ENCODE assay signal across 9 mouse cellular contexts in the genomic region with DNA sequence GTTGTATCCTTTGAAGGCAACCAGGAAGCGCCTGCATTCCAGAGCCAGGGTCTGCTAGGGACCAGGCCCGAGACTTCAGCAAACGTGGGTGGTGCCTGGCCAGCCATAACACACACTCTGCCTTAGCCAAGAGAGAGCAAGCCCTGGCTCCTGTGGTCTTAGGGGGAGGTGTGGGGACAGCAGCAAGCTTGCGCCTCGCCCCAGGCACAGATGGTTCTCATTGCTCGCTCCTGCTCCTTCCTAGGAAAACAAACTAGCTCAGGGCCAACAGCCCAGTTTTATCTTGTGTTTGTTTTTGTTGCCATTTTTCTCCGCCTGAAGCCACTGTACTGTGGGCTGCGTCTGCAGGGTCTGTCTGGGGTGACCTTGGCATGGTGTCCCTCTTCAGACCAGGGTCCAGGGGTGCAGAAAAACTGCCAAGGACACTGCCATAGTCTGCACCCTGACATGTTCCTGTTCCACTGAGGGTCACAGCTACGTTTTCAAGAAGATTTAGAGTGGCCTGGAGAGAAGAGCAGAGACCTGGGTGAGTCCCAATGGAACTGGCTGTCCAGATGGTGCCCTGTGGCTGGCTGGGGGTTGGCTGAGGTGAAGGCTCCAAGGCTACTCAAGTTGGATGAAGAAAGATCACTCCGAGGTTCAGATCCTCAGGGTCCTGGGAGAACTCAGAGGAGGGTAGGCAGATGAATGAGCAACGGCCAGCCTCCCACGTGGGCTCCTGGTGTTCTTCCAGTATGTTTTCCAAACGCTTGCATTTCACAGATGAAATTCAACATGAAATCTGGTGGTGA. TPM values are rescaled to one million over a fixed set of nuclear protein-coding genes. Genes with fewer than 3 reads are reported as not detected.
DNase-seq lines count a peak whose midpoint lies in the region; ATAC-seq and TF ChIP-seq lines count a peak whose summit lies in the region.
"Had no signal": no experiment of that assay in that cellular context is flagged by ENCODE, and none has a peak within 500 bp of the region (broad histone marks: within the 10 kb centered on the region; RNA-seq: fewer than 3 reads in every experiment).

No protein-coding gene starts in this region.

- peak overlapping the region; percentile 98 for H3K9ac ChIP-seq in forebrain, postnatal 0 days
- H3K9ac ChIP-seq in hindbrain, embryonic 11.5 days (ENCODE audit: low read depth, low read length), result peak overlapping the region; percentile 42; the same call in 1 of the 2 replicates
- H3K9ac ChIP-seq in limb, embryonic 15.5 days, result no peak overlapping the region

- peaks cover 22% of the 10 kb centered on the region for H3K27me3 ChIP-seq in megakaryocyte, embryonic 14.5 days (replicated peaks)
- no peaks in the 10 kb centered on the region for H3K27me3 ChIP-seq in forebrain, postnatal 0 days (ENCODE audit: insufficient read depth, low read length)
- H3K27me3 ChIP-seq in hindbrain, embryonic 11.5 days (ENCODE audit: control insufficient read depth, insufficient read depth, low read length), result no peaks in the 10 kb centered on the region
- H3K27me3 ChIP-seq in limb, embryonic 15.5 days, result no peaks in the 10 kb centered on the region
- no peaks in the 10 kb centered on the region for H3K27me3 ChIP-seq in myocyte (ENCODE audit: control insufficient read depth, insufficient read depth, insufficient read length)

- H3K4me1 ChIP-seq in megakaryocyte, embryonic 14.5 days, result peaks cover 85% of the 10 kb centered on the region
- peaks cover 28% of the 10 kb centered on the region for H3K4me1 ChIP-seq in forebrain, postnatal 0 days (ENCODE audit: insufficient read depth)
- H3K4me1 ChIP-seq in hindbrain, embryonic 11.5 days (replicated peaks; ENCODE audit: control insufficient read depth, insufficient read depth, low read length), result peaks cover 15% of the 10 kb centered on the region; the same call in 1 of the 2 replicates
- H3K4me1 ChIP-seq in limb, embryonic 15.5 days, result peaks cover 65% of the 10 kb centered on the region

- peak overlapping the region; percentile 83 for H3K4me2 ChIP-seq in forebrain, postnatal 0 days (ENCODE audit: low read depth)
- H3K4me2 ChIP-seq in hindbrain, embryonic 11.5 days (replicated peaks; ENCODE audit: low read depth, low read length), result no peak overlapping the region
- H3K4me2 ChIP-seq in limb, embryonic 15.5 days, result peak overlapping the region; percentile 76
- peak overlapping the region; percentile 99 for H3K4me2 ChIP-seq in myocyte (ENCODE audit: low read depth)

- no peaks in the 10 kb centered on the region for H3K9me3 ChIP-seq in megakaryocyte, embryonic 14.5 days
- no peaks in the 10 kb centered on the region for H3K9me3 ChIP-seq in forebrain, postnatal 0 days (ENCODE audit: low read length)
- H3K9me3 ChIP-seq in hindbrain, embryonic 11.5 days (ENCODE audit: control insufficient read depth, low read length), result no peaks in the 10 kb centered on the region
- H3K9me3 ChIP-seq in limb, embryonic 15.5 days, result no peaks in the 10 kb centered on the region

- TF ChIP-seq POLR2A in myocyte (IDR thresholded peaks at IDR 0.05; ENCODE audit: insufficient read length, low read depth), result no peak

- no peak for TF ChIP-seq CTCF in forebrain, postnatal 0 days (IDR thresholded peaks at IDR 0.05; ENCODE audit: low read depth)

- H3K4me3 ChIP-seq in megakaryocyte, embryonic 14.5 days (replicated peaks), result peak overlapping the region; percentile 97
- H3K4me3 ChIP-seq in forebrain, postnatal 0 days (ENCODE audit: low read depth, low read length), result peak overlapping the region; percentile 89
- H3K4me3 ChIP-seq in hindbrain, embryonic 11.5 days (ENCODE audit: low read depth, low read length), result peak overlapping the region; percentile 81
- peak overlapping the region; percentile 57 for H3K4me3 ChIP-seq in limb, embryonic 15.5 days
- peak overlapping the region; percentile 48 for H3K4me3 ChIP-seq in myocyte

- peaks cover 8% of the 10 kb centered on the region for H3K79me2 ChIP-seq in myocyte (ENCODE audit: control insufficient read depth, insufficient read depth)

- DNase-seq in forebrain, postnatal 0 days, result no peak
- DNase-seq in hindbrain, embryonic 11.5 days (ENCODE audit: low spot score), result peak; percentile 34
- no peak for DNase-seq in natural killer cell, adult 2 months (ENCODE audit: low spot score in 2 of 2)
- no peak for DNase-seq in layer of hippocampus, postnatal 14 days (ENCODE audit: low spot score in 2 of 2)

- peak overlapping the region; percentile 55 for H3ac ChIP-seq in myocyte (ENCODE audit: control insufficient read depth, insufficient read length)

- 56% methylated on average over 13 of the region's 13 CpGs for WGBS in forebrain, postnatal 0 days
- WGBS in hindbrain, embryonic 11.5 days, result 53% methylated on average over 13 of the region's 13 CpGs
- WGBS in limb, embryonic 15.5 days, result 21% methylated on average over 13 of the region's 13 CpGs

- peak overlapping the region; percentile 96 for H3K27ac ChIP-seq in forebrain, postnatal 0 days (ENCODE audit: low read depth, low read length)
- peak overlapping the region; percentile 92 for H3K27ac ChIP-seq in hindbrain, embryonic 11.5 days (ENCODE audit: low read depth, low read length)
- H3K27ac ChIP-seq in limb, embryonic 15.5 days, result peak overlapping the region; percentile 94

- peaks cover 2% of the 10 kb centered on the region for H3K36me3 ChIP-seq in megakaryocyte, embryonic 14.5 days (replicated peaks; ENCODE audit: low read length)
- no peaks in the 10 kb centered on the region for H3K36me3 ChIP-seq in forebrain, postnatal 0 days (ENCODE audit: insufficient read depth)
- H3K36me3 ChIP-seq in hindbrain, embryonic 11.5 days (ENCODE audit: control insufficient read depth, insufficient read depth, low read length), result no peaks in the 10 kb centered on the region
- H3K36me3 ChIP-seq in limb, embryonic 15.5 days, result no peaks in the 10 kb centered on the region
- H3K36me3 ChIP-seq in myocyte (ENCODE audit: control insufficient read depth, insufficient read depth), result no peaks in the 10 kb centered on the region

- no peak for ATAC-seq in megakaryocyte, adult 5-6 weeks (ENCODE audit: poor library complexity, severe bottlenecking)
- ATAC-seq in forebrain, postnatal 0 days, result no peak
- ATAC-seq in hindbrain, embryonic 11.5 days (ENCODE audit: low FRiP score), result no peak
- peak; percentile 48; the same call in 1 of the 2 replicates for ATAC-seq in limb, embryonic 15.5 days (ENCODE audit: insufficient number of reproducible peaks, low FRiP score, low TSS enrichment, low read depth)

TF ChIP-seq in myocyte, 11 proteins besides CTCF, POLR2A, EP300 and RAD21 (continues in another document):
- no peak for TF ChIP-seq TCF3 (IDR thresholded peaks at IDR 0.05; ENCODE audit: insufficient read length, low read depth)
- no peak for TF ChIP-seq MYOG (IDR thresholded peaks at IDR 0.05; ENCODE audit: control insufficient read depth in 1 of 3, insufficient read depth in 1 of 3, insufficient read length in 2 of 3, low read depth in 2 of 3)
- no peak for TF ChIP-seq TCF12 (IDR thresholded peaks at IDR 0.05; ENCODE audit: insufficient read depth, poor library complexity, severe bottlenecking)
- no peak for TF ChIP-seq E2F4 (IDR thresholded peaks at IDR 0.05; ENCODE audit: insufficient read depth)
- no peak for TF ChIP-seq MYOD1 (IDR thresholded peaks at IDR 0.05; ENCODE audit: control insufficient read depth in 1 of 3, insufficient read length in 2 of 3, low read depth in 2 of 3)
- no peak for TF ChIP-seq USF1 (IDR thresholded peaks at IDR 0.05; ENCODE audit: low read depth)

RNA-seq across cellular contexts. Expression of gene Gpsm1, which starts 0.8 kb away (rescaled TPM):
- polyA plus RNA-seq in megakaryocyte, embryonic 14.5 days (2012; ENCODE audit: insufficient read depth, low replicate concordance), result 39.8 and 114 TPM in 2 replicates
- total RNA-seq in megakaryocyte, adult 5-6 weeks (2015), result 1.9 and 2.4 TPM in 2 replicates
- 2.2 and 4.0 TPM in 2 replicates for total RNA-seq in megakaryocyte, adult 5-6 weeks (2017)
- total RNA-seq in forebrain, postnatal 0 days (2014; rRNA removed), result 242 and 257 TPM in 2 replicates
- polyA plus RNA-seq in forebrain, postnatal 0 days (2015; fragmentation: Nextera tagmentation; extraction: Ambion mirVana), result 140 and 149 TPM in 2 replicates
- 46.9 and 48.5 TPM in 2 replicates for polyA plus RNA-seq in hindbrain, embryonic 11.5 days (2014; fragmentation: Nextera tagmentation; extraction: Ambion mirVana)
- 40.7 and 41.8 TPM in 2 replicates for polyA plus RNA-seq in limb, embryonic 15.5 days (2015; fragmentation: Nextera tagmentation; extraction: Ambion mirVana)
- 11.7 TPM for polyA plus RNA-seq in myocyte (2012; fragmentation: generic; extraction: Trizol)
- total RNA-seq in layer of hippocampus, postnatal 14 days (2021), result 10 to 100 TPM; 48.4 to 57.6 TPM

RNA-seq across cellular contexts. Expression of gene Ccdc187, which starts 20.1 kb away (rescaled TPM):
- polyA plus RNA-seq in megakaryocyte, embryonic 14.5 days (2012; ENCODE audit: insufficient read depth, low replicate concordance), result not detected in 2 replicates
- total RNA-seq in megakaryocyte, adult 5-6 weeks (2015), result not detected in 2 replicates
- total RNA-seq in megakaryocyte, adult 5-6 weeks (2017), result not detected in 2 replicates
- total RNA-seq in forebrain, postnatal 0 days (2014; rRNA removed), result 1.5 and 2.0 TPM in 2 replicates
- 0.13 TPM in 2 replicates for polyA plus RNA-seq in forebrain, postnatal 0 days (2015; fragmentation: Nextera tagmentation; extraction: Ambion mirVana)
- polyA plus RNA-seq in hindbrain, embryonic 11.5 days (2014; fragmentation: Nextera tagmentation; extraction: Ambion mirVana), result 0.07 and 0.19 TPM in 2 replicates
- 0.05 and 0.06 TPM in 2 replicates for polyA plus RNA-seq in limb, embryonic 15.5 days (2015; fragmentation: Nextera tagmentation; extraction: Ambion mirVana)
- 0.01 TPM for polyA plus RNA-seq in myocyte (2012; fragmentation: generic; extraction: Trizol)
- total RNA-seq in layer of hippocampus, postnatal 14 days (2021), result 1 to 10 TPM in 1 of 2 experiments, under 1 TPM in 1; 0.60 to 1.2 TPM
- total RNA-seq: CH12.LX had no signal

RNA-seq across cellular contexts. Expression of gene Dnlz, which starts 37.4 kb away (rescaled TPM):
- 34.4 and 35.3 TPM in 2 replicates for polyA plus RNA-seq in megakaryocyte, embryonic 14.5 days (2012; ENCODE audit: insufficient read depth, low replicate concordance)
- 4.4 and 5.8 TPM in 2 replicates for total RNA-seq in megakaryocyte, adult 5-6 weeks (2015)
- 5.1 TPM in 2 replicates for total RNA-seq in megakaryocyte, adult 5-6 weeks (2017)
- 32.2 and 39.8 TPM in 2 replicates for total RNA-seq in forebrain, postnatal 0 days (2014; rRNA removed)
- 28.8 and 33.2 TPM in 2 replicates for polyA plus RNA-seq in forebrain, postnatal 0 days (2015; fragmentation: Nextera tagmentation; extraction: Ambion mirVana)
- polyA plus RNA-seq in hindbrain, embryonic 11.5 days (2014; fragmentation: Nextera tagmentation; extraction: Ambion mirVana), result 27.3 and 29.6 TPM in 2 replicates
- 25.4 TPM in 2 replicates for polyA plus RNA-seq in limb, embryonic 15.5 days (2015; fragmentation: Nextera tagmentation; extraction: Ambion mirVana)
- polyA plus RNA-seq in myocyte (2012; fragmentation: generic; extraction: Trizol), result 28.4 TPM
- 10 to 100 TPM; 25.9 TPM for total RNA-seq in layer of hippocampus, postnatal 14 days (2021)

RNA-seq across cellular contexts. Expression of gene Card9, which starts 46.2 kb away (rescaled TPM):
- polyA plus RNA-seq in megakaryocyte, embryonic 14.5 days (2012; ENCODE audit: insufficient read depth, low replicate concordance), result 29.8 and 81.2 TPM in 2 replicates
- total RNA-seq in megakaryocyte, adult 5-6 weeks (2015), result 42.6 and 45.3 TPM in 2 replicates
- total RNA-seq in megakaryocyte, adult 5-6 weeks (2017), result 141 and 169 TPM in 2 replicates
- 4.0 and 4.1 TPM in 2 replicates for total RNA-seq in forebrain, postnatal 0 days (2014; rRNA removed)
- polyA plus RNA-seq in forebrain, postnatal 0 days (2015; fragmentation: Nextera tagmentation; extraction: Ambion mirVana), result 0.84 and 1.8 TPM in 2 replicates
- polyA plus RNA-seq in hindbrain, embryonic 11.5 days (2014; fragmentation: Nextera tagmentation; extraction: Ambion mirVana), result 0.21 and 0.36 TPM in 2 replicates
- polyA plus RNA-seq in limb, embryonic 15.5 days (2015; fragmentation: Nextera tagmentation; extraction: Ambion mirVana), result 0.83 and 1.1 TPM in 2 replicates
- 0.84 TPM for polyA plus RNA-seq in myocyte (2012; fragmentation: generic; extraction: Trizol)
- 1 to 10 TPM; 2.5 to 2.6 TPM for total RNA-seq in layer of hippocampus, postnatal 14 days (2021)
